Comparison of ENCODE assay signal across 15 mouse cellular contexts in genomic region chr8:64839628-64840027, GRCm38 (mm10).
"Had no signal": no experiment of that assay in that cellular context is flagged by ENCODE, and none has a peak within 500 bp of the region (broad histone marks: within the 10 kb centered on the region; RNA-seq: fewer than 3 reads in every experiment).

No protein-coding gene starts in this region.

- DNase-seq: kidney, adult 2 months; kidney, postnatal 14 days; layer of hippocampus, adult 9-11 months; layer of hippocampus, postnatal 36 days; left cerebral cortex, postnatal 4 days; lung, postnatal 36 days; thymus, adult 2 months; thymus, postnatal 25 days had no signal

- H3K4me2 ChIP-seq: kidney, embryonic 15.5 days; liver, embryonic 12.5 days; midbrain, embryonic 12.5 days; neural tube, embryonic 12.5 days; stomach, embryonic 15.5 days had no signal

- H3K9me3 ChIP-seq: kidney, embryonic 15.5 days; liver, embryonic 12.5 days; midbrain, embryonic 12.5 days; neural tube, embryonic 12.5 days; stomach, embryonic 15.5 days had no signal

- H3K27me3 ChIP-seq: kidney, embryonic 15.5 days; liver, embryonic 12.5 days; midbrain, embryonic 12.5 days; neural tube, embryonic 12.5 days; stomach, embryonic 15.5 days had no signal

- H3K4me3 ChIP-seq: kidney, embryonic 15.5 days; liver, embryonic 12.5 days; midbrain, embryonic 12.5 days; myocyte; neural tube, embryonic 12.5 days; stomach, embryonic 15.5 days had no signal

- H3K9ac ChIP-seq: kidney, embryonic 15.5 days; liver, embryonic 12.5 days; midbrain, embryonic 12.5 days; neural tube, embryonic 12.5 days; stomach, embryonic 15.5 days had no signal

- H3K27ac ChIP-seq: kidney, embryonic 15.5 days; liver, embryonic 12.5 days; midbrain, embryonic 12.5 days; neural tube, embryonic 12.5 days; stomach, embryonic 15.5 days had no signal

- H3K36me3 ChIP-seq: kidney, embryonic 15.5 days; liver, embryonic 12.5 days; midbrain, embryonic 12.5 days; neural tube, embryonic 12.5 days; stomach, embryonic 15.5 days had no signal

- ATAC-seq: intestine, embryonic 16.5 days; liver, embryonic 12.5 days had no signal
